Mouse (Mus musculus) bone marrow macrophage, adult 2 months (primary cell): Measurements from ENCODE around the gene Mitd1.

Source experiments
- CTCF ChIP-seq: IDR thresholded peaks from 2 replicates; pipeline ENCODE4 v1.5.1; 2012; ENCODE audit warnings: low read depth, mild to moderate bottlenecking, low read length, moderate library complexity
- POLR2A ChIP-seq: IDR thresholded peaks from 2 replicates; pipeline ENCODE4 v1.6.1; 2012; ENCODE audit warnings: mild to moderate bottlenecking, low read depth, low read length, borderline replicate concordance

DNA sequence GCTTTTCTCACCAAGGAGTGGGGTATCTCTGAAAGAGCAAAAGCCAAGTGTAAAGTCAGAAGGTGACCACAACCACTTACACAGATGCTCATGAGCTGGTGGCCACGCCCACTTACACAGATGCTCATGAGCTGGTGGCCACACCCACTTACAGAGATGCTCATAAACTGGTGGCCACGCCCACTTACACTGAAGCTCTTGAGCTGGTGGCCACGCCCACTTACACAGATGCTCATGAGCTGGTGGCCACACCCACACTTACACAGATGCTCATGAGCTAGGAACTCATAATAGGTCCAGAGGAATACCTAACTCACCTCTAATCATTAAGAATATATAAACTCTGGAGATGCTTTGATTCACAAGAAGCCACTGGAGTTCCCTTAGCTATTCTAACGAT, 5.8 kb downstream of the Mitd1 start:
- no peak for TF ChIP-seq CTCF
- no peak for TF ChIP-seq POLR2A
